Mouse (Mus musculus) right cerebral cortex, postnatal 25 days (tissue): ENCODE results near the gene Tmtc3.
"Not testable (repeated sequence)": the region's sequence is repeated elsewhere in the genome, so short reads cannot be mapped to it uniquely, and the experiment has no call there.

Experiments
- DNase-seq: peaks from one replicate; pipeline ENCODE4 v3.0.0; 2022

Gene Tmtc3

DNA sequence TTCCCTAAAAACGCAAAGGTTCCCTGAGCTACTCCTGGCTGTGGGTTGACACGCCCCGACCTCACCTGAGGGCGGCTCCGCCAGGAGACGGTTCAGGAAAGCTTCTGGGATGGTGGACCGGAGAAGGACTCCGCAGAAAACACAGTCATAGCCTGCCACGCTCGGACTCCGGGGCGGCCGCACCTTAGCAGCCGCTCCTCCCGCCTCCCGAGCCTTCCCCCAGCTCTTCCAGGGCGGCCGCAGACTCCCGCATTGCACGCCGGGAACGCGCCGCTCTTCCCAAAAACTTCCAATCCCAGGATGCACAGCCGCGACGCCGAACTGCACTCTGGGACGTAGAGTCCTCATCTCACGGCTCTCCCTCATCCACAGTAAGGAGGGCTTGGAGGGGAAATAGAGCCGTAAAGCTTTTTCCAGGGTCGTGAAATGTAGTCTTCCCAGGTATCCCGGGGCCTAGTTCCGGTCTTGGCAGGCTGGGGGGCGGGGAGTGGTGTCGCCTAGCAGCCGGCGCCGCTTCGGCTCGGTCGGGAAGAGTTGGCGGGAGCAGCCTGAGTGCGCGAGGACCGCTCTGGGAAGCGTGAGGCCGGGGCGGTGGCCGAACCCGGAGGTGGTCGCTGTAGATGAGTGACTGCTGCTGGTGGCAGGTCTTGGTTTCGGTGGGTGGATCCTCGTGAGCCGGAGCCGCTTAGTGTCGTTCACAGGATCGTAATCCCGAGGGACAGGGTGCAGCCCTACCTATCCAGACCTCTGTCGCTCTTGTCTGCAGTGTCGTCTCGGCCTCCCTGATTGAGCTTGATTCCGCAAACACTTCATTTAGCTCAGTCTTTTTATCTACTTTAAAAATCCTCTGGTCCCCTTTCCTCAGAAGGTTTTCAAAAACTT is at the start of gene Tmtc3, which contains the start of gene Cep290:
Tmtc3 (minus strand) TSS at position 254 of the 882 bp plus-strand sequence.
Cep290 (plus strand) TSS at position 462 of the 882 bp plus-strand sequence.
- peak; percentile 97 for DNase-seq

DNA sequence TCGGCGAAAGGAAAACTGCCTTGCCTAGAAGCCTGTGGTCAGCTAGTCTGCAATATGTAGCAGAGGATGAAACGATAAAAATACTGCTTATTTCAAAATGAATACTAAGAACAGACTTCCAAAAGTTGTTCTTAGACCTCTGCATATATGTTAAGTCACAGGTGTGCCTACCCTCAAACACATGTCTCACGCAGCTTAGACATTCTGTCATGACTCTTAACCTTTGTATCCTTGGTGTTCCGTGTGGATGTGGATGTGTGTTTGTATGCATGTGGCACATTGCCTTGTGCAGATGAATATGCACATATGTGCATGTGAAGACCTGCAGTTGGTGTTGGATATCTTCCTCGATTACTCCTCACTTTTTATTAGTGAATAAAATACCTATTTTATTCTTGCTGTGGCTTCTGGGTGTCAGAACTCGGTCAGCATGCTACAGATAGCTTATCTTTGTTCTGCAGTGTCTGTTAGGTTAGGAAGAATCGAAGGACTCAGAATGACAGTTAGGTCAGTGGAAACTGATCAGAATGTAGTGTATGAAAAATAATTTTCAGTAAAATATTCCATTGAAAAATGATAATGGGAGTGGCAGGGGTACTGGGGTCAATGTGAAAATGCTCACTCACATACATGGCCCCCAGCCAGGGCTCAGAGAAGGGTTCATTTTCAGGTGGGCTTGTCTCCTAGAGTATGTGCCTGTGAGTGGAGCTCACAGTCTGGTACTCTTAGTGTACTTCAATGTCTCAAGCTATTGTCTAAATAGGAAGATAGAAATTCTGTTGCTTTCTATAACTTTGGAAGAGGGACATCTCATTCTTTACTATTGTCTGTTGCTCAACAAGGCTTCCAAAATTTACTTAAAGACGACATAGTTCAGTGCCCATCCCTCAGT is 37.6 kb upstream of the Tmtc3 start:
- no peak for DNase-seq

DNA sequence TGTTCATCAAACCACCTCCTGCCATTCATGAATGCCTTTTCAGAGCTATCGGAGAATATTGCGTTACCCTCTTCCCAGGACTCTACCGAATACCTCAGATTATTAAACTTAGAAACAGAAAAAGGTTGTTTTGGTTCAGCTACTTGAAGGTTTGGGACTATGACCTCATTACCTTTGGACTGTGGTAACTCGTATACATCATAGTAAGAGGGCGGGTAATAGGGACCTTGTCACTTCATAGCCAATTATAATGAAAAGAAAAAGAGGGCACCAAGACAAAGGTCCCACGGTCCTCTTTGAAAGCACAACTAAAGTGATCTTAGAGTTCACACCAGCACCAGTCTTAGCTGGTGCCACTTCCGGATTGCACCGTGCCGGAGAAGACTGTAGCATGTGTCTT is 35.2 kb upstream of the Tmtc3 start:
- DNase-seq = no peak

DNA sequence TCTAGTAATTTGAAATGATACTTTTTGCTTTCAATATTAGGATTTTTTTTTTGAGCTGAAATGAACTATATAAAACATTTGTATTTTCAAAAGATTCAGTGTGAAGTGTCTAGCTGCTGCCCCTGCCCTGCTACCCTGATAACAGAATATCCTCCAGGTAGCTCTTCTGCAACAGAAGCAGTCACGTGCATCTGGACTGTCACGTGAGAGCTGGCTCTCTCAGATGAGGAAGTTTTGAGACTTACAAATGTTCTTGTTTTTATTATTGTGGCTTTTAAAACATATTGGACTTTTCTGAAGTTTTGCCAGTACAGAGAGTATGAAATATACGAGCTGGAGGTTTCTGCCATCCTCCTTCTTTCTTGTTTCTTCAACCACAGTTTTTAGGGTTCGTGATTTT is 34.5 kb upstream of the Tmtc3 start:
- DNase-seq = no peak

DNA sequence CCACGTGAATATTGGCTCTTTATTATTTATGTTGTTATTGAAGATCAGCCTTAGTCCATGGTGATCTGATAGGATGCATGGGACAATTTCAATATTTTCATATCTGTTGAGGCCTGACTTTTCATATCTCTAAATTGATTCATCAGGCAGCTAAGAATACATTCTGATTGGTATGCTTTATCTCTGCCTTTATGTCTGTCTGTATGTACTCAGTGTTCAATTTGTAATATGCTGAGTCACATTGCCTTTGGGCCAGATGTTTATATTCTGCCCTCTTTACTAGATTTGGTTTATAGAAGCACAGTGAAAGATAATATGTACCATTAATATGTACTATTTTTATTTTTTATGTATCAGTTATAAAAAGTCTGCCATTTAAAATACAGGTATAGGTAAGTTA is 21.0 kb upstream of the Tmtc3 start:
- DNase-seq = no peak

DNA sequence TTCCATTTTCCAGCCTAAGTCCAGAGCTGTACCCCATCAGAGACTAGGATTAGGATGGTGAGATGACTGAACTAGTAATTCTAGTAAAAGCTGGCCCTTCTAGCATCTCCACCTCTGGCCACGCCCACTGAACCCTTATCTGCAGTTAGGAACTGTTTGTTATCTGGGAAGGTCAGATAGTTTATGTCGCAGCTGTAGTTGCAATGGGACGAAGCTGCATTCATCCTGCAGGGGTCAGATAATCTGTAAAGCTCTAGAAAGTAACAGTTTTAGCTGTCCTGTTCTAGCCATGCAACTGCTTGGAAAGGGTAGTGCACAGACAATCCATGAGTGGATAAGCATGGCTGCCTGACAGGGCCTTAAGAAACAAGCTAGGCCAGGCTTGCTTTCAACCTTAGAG is 11.2 kb upstream of the Tmtc3 start:
- DNase-seq = no peak

DNA sequence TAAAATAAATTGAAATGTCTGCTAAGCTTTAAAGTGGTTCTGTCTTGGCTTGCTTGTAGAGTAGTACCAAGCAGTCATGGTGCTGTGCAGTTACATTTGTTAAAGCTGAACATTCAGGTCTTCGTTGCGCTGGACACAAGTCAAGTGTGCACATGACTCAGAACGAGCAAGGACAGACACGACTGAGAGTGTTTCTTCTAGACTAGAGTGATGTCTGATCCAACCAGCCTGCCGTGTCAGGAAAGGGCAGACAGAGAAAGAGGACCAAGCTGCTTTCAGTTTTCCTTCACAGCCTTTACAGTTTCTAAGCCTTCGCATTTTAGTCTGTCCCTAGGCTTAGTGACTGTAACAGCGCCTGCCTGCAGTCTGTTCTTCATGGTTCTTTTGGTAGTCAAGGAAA is 4.8 kb upstream of the Tmtc3 start:
- DNase-seq = no peak

DNA sequence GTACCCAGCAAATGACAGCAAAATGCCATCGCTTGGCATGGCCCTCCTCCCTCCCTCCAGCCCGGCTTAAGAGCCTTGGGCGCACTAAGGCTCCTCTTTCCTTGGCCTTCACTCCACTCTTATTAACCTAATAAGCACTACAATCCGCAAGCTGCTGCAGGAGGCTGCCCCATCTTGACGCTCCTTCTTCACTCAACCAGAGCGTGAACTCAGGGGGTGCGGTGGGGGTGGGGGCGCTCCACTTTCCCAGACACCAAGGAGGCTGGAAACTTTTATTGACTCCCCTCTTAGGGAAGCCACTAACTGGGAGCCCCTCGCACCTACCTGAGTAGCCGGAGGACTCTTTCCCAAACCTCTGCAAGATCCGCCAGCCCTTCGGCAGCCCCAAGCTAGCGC is 451 bp downstream of the Tmtc3 start:
- DNase-seq = no peak

DNA sequence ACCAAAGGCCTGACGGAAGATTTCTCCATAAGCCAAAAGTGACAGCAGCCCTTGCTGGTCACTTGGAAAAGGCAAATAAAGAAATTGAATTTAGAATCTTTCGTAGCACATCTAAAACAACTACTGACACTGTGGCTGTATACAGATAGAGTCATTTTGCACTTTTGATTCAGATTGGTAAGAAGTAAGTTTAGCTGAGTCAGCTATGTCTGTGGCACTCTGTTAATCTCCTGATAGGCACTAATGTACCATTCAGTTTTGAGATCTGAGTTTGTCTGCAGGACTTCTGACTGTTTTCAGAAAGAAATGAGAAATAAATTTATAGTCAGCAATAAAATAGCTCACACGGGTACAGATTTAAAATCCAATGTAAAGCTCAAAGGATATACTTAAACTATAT is 7.6 kb downstream of the Tmtc3 start:
- no peak for DNase-seq

DNA sequence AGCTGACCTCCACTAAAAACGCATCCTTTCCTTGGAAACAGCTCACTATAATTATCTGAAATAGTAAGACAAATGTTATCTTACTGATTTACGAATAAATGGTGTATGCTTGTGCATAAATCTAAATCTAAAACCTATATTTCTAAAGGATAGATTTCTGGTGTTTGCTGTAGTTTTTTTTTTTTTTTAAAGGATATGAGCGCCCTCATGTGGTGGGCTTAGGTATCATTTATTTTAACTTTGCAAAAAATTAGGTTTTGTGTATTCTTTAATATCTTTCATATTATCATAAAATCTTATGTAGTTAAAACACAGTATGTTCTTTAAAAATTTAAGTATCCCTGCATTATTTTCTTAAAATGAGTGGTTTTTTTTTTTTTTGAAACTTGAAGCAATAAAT is 12.1 kb downstream of the Tmtc3 start:
- DNase-seq = no peak

DNA sequence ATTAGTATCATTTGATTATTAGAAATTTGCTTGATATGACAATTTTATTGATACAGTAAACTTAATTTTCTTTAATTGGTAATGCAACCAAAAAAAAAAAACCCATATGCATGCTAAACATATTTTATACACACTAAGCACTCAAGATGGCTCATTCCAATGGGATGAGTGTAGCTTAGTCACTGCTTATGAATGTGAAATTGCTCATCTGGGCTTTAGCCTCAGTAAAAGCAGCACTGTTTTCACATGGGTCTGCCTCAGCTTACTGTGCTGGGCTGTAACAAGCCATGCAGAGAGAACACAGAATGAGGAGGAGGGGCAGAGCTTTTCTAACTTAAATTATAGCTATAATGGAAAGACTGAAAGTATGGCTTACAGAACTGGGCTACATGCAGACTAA is 26.6 kb downstream of the Tmtc3 start:
- no peak for DNase-seq

DNA sequence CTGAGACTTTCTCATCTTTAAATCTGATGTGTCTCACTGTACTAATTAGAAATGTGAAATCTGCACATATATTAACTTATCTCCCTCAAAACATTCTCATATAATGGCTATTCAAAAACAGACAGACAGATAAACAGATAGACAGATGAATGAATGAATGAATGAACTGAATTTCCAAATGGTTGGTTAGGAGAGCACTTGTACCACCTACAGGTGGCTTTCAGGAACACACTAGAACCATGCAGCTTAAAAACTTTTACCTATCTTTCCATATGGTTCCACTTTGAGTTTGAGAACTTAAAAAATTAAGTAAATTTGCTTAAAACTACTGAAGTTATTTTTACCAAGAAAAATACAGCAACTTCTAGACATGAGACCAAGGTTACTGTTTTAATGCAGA is 37.8 kb downstream of the Tmtc3 start:
- no peak for DNase-seq

DNA sequence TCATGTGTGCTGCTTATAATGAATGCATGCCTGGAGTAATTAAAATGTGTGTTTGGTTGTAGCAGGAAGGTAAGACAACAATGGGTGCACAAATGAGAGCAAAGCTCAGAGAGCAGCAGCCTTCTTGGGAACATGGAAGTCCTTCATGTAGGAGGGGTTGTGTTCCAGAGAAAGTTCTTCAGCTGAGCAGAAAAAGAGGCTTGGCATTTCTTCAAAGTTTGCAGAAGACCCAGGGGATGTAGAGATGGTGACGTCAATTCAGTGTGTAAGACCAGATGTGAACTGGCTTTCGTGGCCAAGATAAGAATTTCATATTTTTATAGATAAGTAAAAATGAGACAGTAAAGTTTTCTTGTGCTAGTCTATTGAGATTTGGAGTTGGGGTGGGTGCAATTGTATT is 59.6 kb downstream of the Tmtc3 start:
- DNase-seq = no peak

DNA sequence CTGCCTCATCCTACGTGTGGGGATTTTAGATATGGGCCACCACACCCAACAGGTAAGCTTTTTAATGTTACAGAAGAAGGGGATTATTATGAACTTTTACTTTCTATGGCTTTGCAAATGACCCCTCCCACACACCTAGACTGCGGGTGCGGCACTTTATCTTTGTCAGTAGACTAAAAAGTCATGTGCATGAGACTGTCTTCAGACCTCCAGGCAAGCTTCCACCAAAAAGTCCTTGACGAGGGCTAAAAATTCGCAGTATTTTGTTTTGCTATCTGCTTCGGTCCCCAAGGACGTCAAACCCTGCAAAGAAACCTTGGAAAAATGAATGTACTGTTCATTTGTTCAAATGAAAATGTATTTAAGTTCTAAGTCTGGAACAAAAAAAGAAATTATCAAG is 71.6 kb downstream of the Tmtc3 start:
- no peak for DNase-seq

DNA sequence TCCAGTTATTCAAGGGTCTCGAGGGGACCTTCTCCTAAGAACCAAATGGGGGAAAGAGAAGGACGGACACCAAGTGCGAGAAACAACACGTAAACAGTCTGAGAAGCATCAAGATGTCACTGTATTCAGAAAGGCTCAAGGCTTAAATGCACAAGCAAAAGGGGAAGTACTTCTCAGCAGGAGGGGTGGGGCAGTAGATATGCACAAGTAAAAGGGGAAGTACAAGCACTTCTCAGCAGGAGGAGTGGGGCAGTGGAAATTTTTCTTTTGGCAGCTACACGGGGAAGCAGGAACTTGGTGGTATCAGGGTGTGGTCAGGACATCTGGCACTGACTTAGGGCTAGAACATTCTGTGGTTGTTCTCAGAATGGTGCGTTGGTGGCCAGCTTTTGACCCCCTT is 84.8 kb downstream of the Tmtc3 start:
- not testable (repeated sequence) for DNase-seq
